Mouse (Mus musculus): ENCODE measurements around the gene Fgf3.

The Fgf3 gene

GRCm38 (mm10) chr7:144837891-144838488, at the start of gene Fgf3:
Gene Fgf3 (plus strand): TSS chr7:144838083.
- DNase-seq (ENCODE audit: low spot score) = no peak

GRCm38 (mm10) chr7:144788631-144789030, 49.3 kb upstream of the Fgf3 start:
- no peak for DNase-seq (ENCODE audit: low spot score)

- no peak for DNase-seq (ENCODE audit: low spot score)
Measured at GRCm38 (mm10) chr7:144789601-144790556, 48.0 kb upstream of the Fgf3 start.

- no peak for DNase-seq (ENCODE audit: low spot score)
Measured at GRCm38 (mm10) chr7:144791426-144791825, 46.5 kb upstream of the Fgf3 start.

GRCm38 (mm10) chr7:144793296-144793695, 44.6 kb upstream of the Fgf3 start:
- no peak for DNase-seq (ENCODE audit: low spot score)

GRCm38 (mm10) chr7:144795976-144796474, 41.9 kb upstream of the Fgf3 start:
- DNase-seq (ENCODE audit: low spot score) = peak; percentile 10

- no peak for DNase-seq (ENCODE audit: low spot score)
Measured at GRCm38 (mm10) chr7:144796986-144797735, 40.7 kb upstream of the Fgf3 start.

- DNase-seq (ENCODE audit: low spot score) = peak; percentile 44
Measured at GRCm38 (mm10) chr7:144798471-144798870, 39.4 kb upstream of the Fgf3 start.

- DNase-seq (ENCODE audit: low spot score) = no peak
Measured at GRCm38 (mm10) chr7:144807036-144807435, 30.8 kb upstream of the Fgf3 start.

GRCm38 (mm10) chr7:144807976-144808577, 29.8 kb upstream of the Fgf3 start:
- no peak for DNase-seq (ENCODE audit: low spot score)

GRCm38 (mm10) chr7:144811521-144811920, 26.4 kb upstream of the Fgf3 start:
- no peak for DNase-seq (ENCODE audit: low spot score)

- no peak for DNase-seq (ENCODE audit: low spot score)
Measured at GRCm38 (mm10) chr7:144821901-144822300, 16.0 kb upstream of the Fgf3 start.

- peak; percentile 2 for DNase-seq (ENCODE audit: low spot score)
Measured at GRCm38 (mm10) chr7:144823988-144824387, 13.9 kb upstream of the Fgf3 start.

GRCm38 (mm10) chr7:144828369-144828768, 9.5 kb upstream of the Fgf3 start:
- no peak for DNase-seq (ENCODE audit: low spot score)

GRCm38 (mm10) chr7:144838522-144839503, 930 bp downstream of the Fgf3 start:
- DNase-seq (ENCODE audit: low spot score) = no peak

- DNase-seq (ENCODE audit: low spot score) = peak; percentile 5
Measured at GRCm38 (mm10) chr7:144846158-144846557, 8.3 kb downstream of the Fgf3 start.

- no peak for DNase-seq (ENCODE audit: low spot score)
Measured at GRCm38 (mm10) chr7:144847067-144847466, 9.2 kb downstream of the Fgf3 start, which contains the start of gene Fgf4. Gene Fgf4 (plus strand): TSS chr7:144847367.

GRCm38 (mm10) chr7:144851321-144851720, 13.4 kb downstream of the Fgf3 start:
- DNase-seq (ENCODE audit: low spot score) = no peak

GRCm38 (mm10) chr7:144854966-144855365, 17.1 kb downstream of the Fgf3 start:
- DNase-seq (ENCODE audit: low spot score) = no peak

GRCm38 (mm10) chr7:144857158-144857557, 19.3 kb downstream of the Fgf3 start:
- no peak for DNase-seq (ENCODE audit: low spot score)

All from adipocyte (in vitro differentiated cells).